Mouse (Mus musculus) layer of hippocampus, postnatal 10 days (tissue): Measurements from ENCODE around the gene Mettl1. TPM values are rescaled to one million over a fixed set of nuclear protein-coding genes. Genes with fewer than 3 reads are reported as not detected.

Source experiments
- DNase-seq, 2 experiments: peaks; one replicate each; pipeline ENCODE4 v3.0.0; 2021; ENCODE audit warnings: low spot score in 2 of 2
- long read RNA-seq: library from polyadenylated mRNA; stranded (forward); transcript quantifications from one replicate; pipeline ENCODE4 v2.0.0, GENCODE M21; 2023
- total RNA-seq, 2 experiments: library from RNA; stranded (reverse); gene quantifications; 2 replicates each; pipeline ENCODE4 v1.2.3; 2021

The Mettl1 gene
- total RNA-seq: 10 to 100 TPM; 12.6 to 14.0 TPM
- long read RNA-seq, transcript Mettl1-201 (6 exons, 1,791 nt): major isoform, 12 of 16 reads
- long read RNA-seq, partial matches to known transcripts: 0 of 16 reads
- long read RNA-seq, other reads (novel, unspliced or antisense): 4 of 16 reads

- peak; percentile 49 to 51 for DNase-seq
Observed at GRCm38 (mm10) chr10:127041274-127041766, at the start of gene Mettl1, which contains the start of gene Eef1akmt3. TSS of gene Mettl1 (plus strand) at chr10:127041414. TSS of gene Eef1akmt3 (minus strand) at chr10:127041513.

- DNase-seq: no peak
Observed at GRCm38 (mm10) chr10:126991676-126992075, 49.5 kb upstream of the Mettl1 start.

DNA sequence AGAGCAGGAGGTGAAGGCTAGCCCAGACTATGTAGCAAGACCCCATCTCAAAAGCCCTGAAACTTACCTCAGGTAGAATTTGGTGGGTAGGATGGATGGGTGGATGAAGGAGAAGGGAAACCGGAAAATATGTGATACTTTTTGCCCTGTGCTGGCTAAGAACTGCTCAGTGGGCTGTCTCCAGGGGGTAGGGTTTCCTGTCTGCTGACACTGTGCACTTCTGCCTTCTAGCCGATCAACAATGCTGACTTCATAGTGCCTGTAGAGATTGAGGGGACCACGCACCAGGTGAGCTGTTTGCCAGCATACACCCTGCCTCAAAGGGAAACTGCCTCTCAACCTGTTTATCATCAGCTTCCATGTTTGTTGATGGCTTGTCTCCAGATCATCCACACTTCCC, 47.6 kb upstream of the Mettl1 start:
- no peak for DNase-seq

GRCm38 (mm10) chr10:126997340-126998113, 43.7 kb upstream of the Mettl1 start:
- no peak for DNase-seq

DNA sequence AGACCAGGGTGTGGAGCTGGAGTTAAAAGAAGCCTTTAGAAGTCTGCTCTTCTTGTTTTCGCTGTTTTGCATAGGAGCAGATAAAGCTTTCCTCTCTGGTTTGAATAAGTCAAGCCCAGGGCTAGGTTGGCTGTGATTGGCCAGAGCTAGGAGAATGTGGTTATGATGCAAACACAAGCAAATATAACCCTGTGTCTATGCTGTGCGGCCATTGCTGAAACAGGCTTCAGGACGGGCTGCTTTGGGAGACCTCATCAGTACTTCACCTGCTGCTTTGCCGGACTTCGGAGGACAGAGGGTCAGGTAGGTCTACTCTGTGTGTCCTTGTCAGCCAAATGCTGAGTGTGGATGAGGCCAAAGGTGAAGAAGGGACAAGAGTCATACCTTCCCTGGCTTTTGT, 40.7 kb upstream of the Mettl1 start, which contains the start of gene Avil:
Avil (plus strand) TSS at position 181 of the 400 bp plus-strand sequence.
- no peak for DNase-seq

DNA sequence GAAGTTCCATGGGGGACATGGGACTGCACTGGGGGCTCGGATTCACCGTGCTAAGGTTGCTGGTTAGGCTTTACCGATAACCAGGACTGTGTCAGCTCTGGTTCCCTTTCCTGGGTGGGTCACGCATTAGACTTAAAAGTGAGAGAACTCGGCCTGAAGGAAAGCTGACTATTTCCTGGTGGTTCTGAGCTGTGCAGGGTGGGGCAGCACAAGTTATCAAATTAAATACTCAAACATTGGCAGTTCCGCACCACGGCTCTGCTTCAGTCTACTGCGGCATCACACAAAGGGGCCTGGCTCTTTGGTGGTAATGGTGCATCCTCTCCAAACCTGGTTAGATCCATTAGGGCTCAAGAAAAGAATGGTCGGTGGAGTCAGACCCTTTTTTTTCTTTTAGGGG, 39.9 kb upstream of the Mettl1 start:
- DNase-seq: no peak

DNA sequence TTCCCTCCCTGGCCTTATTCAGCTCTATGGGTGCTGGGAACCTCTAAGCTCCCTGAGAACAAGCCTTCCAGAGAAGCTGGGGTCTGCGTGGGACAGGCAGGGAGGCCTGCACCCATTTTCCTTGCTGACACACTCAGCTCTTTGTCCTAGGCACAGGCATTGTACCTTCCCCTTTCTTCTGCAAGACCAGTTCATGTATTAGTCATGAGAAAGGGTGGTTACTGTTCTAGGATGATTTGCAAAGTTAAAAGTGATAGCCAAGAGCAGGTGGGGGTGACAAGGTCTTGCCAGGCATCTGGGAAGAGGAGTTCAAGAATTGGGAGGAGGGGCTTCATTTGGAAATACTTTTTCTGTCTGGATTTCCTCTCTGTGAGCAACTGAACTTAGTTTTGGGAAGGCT, 39.2 kb upstream of the Mettl1 start:
- DNase-seq: no peak

DNA sequence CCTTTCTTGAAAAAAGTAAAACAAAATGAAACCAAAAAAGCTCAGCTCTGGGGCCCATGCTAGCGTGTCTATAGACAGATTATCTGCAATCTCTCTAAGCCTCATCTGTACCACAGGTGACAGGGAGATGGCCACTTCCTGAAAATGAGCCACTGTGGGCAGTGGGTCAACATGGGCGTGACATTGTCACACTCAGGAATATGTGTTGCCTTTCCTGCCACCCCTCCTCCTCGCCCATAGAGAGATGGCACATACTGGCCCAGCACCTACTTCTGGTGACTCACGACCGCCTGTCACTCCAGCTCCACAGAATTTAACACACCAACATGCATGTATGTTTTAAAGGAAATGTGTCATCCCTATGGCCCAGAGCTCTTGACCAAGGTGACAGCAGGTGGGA, 38.4 kb upstream of the Mettl1 start:
- DNase-seq: no peak

- DNase-seq: no peak
Observed at GRCm38 (mm10) chr10:127003334-127003733, 37.9 kb upstream of the Mettl1 start.

DNA sequence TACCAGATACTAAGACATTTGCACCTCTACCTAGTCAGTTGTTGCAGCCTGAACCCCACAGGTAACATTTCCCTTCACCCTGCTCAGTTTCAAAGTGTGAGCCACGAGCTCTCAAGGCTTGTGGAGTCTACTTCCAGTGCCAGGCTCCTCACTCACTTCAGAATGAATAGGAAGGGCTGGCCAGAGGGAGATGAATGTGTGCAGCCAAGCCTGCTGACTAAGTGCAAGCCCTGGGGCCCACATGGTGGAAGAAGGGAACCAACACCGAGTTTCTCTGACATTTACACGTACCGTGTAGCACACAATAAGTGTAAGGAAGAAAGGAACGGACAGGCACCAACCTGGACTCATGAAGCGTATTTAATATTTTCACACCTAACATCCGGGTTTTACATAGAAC, 37.4 kb upstream of the Mettl1 start:
- no peak for DNase-seq

- no peak for DNase-seq
Observed at GRCm38 (mm10) chr10:127016488-127016887, 24.7 kb upstream of the Mettl1 start.

DNA sequence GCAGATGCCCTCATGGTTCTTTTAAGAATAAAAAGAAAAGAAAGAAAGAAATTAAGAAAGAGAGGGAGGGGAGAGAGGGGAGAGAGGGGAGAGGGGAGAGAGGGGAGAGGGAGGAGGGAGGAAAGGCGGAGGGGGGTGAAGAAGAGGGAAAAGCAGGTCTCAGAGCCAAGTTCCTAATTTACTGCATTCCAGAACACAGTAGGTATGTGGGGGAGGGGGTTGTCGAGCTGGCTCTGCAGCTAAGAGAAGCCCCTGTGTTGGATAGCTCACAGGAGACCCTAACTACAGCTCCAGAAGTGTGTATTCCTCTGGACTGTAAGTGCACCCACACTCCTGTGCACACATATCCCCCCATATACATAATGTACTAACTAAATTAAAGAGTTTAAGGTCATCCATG, 24.1 kb upstream of the Mettl1 start:
- DNase-seq: no peak

DNA sequence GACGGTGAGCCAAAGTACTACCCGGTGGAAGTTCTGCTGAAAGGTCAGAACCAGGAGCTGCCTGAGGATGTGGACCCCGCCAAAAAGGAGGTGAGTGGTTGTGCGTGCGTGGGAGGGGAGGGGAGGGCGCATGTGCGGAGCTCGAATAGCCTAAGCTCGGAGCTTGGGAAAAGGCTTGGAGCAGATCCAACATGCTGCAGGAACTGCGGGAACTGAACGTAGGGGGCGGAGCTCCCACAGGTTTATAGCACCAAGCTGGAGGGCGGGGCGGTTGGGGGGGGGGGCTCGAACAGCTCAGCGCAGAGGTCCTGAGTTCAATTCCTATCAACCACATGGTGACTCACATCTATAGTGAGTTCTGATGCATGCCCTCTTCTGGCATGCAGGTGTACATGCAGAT, 22.8 kb upstream of the Mettl1 start:
- no peak for DNase-seq

DNA sequence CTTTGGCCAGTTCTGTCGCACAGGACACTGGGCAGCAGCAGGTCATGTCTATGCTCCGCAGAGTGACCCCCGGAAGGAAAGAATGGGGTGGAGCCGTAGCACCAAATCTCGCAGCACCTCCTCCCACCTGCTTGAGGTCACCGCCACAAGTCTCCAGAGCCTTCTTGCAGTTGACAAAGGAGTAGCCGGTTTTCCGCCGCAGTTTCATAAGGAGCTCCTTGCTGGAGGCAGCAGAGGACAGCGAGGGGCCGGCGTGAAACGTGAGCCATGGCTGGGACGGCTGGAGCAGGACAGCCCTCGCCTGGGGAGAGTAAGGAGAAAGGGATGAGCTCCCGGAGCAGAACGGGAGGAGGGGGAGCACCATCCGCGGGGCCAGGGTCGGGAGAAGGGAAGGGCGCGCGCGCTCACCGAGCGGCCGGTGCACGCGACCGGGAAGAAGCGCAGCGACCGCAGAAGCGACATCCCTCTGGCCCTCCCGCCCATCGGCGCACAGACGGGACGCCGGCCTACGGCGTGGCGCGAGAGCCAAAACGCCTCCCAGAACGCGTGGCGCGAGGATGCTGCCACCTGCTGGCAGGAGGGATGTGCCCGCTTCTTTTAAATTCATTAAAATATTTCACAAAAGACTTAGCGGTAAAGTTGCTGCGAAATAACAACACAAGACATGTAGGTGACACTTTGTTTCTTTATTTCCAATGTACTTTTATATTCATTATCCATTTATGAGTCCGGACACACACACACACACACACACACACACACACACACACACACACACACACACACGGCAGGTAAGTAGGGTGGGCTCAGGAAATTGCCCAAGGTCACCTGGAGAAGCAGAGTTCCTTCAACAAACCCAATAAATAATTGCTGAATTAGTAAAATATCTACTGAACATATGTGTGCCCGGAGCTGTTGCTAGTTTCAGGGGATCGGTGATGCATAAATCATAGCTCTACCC, 10.6 kb upstream of the Mettl1 start, which contains the start of gene Tsfm:
Tsfm (minus strand) TSS at position 505 of the 961 bp plus-strand sequence.
- DNase-seq: peak; percentile 94 to 96

DNA sequence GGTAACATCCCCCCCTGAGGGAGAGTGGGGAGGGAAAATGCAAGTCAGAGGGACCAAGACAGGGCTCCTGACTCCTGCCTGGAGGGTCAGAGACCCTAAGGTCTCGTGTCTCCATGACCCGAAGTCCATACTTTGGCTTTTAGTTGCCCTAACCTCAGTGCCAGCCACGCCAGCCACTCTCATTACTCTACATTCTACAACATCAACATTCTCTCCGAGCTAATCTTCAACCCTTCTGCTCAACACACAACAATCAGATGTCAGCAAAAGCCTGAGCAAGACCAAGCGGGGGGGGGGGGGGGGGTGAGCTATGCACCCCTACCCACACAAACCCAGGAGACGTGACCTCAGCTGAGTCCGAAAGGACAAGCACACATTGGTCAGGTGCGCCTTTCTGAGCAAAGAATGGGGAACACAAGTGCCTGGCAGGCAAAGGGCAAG, 7.9 kb upstream of the Mettl1 start:
- no peak for DNase-seq

GRCm38 (mm10) chr10:127036273-127036672, 4.9 kb upstream of the Mettl1 start:
- no peak for DNase-seq

DNA sequence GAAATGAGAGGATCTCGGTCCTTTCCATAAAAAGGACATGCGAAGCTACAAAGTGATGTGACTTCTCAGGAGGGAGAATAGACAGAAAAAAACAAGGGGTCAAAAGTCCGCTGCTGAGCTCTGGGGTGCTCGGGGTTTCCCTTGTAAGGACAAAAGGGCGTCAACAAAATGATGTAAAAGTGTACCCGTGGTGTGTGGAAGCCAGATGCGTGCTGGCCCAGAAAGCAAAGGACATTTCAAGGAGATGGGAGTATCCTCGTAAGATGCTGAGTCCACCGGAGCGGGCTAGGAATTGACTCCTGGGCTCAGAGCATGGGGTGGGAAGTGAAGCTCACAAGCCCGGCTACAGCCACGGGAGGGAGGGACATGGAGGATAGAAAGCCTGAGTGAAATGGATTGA, 3.6 kb upstream of the Mettl1 start:
- no peak for DNase-seq

DNA sequence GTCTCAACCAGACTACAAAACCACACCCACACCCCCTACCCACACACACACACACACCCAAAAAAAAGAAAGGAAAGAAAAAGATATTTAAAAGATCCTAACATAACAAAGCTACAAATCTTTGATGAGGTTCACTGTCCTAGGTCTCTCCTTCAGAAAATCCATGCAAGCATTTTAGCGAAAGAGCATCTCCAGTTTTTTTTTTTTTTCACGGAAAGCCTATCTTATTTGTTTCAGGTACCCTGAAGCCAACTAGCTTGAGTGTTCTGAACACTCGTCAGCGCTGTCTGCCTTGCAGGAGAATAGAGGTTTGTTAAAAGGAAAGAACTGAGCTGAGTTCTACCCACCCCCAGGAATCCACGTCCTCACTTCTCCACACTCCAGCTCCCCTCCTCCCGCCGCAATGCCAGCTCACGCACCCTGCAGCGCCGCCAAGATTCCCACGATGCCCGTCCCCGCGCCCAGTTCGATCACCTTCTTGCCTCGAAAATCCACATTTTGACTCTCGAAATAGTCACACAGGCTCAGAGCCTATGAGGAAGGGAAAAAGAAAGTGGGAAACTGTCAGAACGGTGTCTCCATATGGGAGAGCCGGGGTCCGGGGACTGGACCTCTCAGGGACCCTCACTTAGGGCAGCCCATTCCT, 522 bp upstream of the Mettl1 start:
- peak; percentile 36 to 52 for DNase-seq

DNA sequence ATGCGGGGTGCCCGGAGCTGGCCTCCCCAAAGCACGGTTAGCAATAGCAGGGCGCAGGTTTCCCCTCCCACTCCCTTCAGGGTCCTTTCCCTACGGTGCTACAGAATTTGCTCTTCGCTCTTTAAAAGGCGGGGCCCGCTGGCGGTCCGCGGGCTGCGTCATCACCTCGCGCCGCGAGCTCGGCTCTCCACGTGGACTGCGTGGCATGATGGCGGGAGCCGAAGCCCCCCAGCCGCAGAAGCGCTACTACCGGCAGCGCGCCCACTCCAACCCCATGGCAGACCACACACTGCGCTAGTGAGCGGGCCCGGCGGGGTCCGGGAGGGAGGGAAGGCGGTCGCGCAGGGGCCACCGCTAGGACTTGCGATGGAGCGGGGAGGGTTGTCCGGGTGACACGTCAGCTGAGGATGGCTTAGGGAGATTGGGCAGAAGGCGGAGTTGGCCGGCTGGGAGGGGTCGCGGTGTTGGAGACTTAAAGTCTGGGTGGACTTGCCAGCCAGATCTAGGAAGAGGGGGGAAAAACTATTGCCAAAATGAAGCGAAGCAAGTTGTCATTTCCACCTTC, 642 bp downstream of the Mettl1 start:
- peak; percentile 92 to 93 for DNase-seq

GRCm38 (mm10) chr10:127042468-127043115, 1.4 kb downstream of the Mettl1 start:
- DNase-seq: no peak
